Mouse (Mus musculus): ENCODE measurements at regions not wholly inside any gene's neighbourhood (a gene's known extent, or its start where the extent isn't known, plus 50 kb on each side); places are given as distances from the start of the nearest gene placed in this dataset.
"Not testable (repeated sequence)": the region's sequence is repeated elsewhere in the genome, so short reads cannot be mapped to it uniquely, and the experiment has no call there.

DNA sequence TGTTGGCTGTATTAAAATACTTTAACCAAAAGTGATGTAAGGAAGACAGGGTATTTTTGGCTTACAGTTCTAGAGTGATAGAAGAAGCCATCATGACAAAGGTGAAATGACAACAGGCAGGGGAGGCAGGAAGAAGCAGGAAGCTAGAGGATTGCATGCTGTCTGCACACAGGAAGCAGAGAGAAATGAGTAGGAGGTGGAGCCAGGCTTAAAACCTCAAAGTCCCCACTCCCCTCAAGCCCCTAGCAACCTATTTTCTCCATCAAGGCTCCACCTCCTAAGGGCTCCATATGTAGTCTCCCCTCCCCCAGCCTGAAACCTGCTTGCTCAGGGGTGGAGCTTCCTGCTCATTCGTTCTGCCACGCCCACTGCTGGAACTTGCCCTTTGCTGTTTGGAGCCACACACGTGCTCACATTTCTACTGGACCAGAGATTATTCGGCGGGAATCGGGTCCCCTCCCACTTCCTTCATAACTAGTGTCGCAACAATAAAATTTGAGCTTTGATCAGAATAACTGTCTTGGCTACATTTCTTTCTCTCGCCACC lies 91.9 kb downstream of the Rassf10 start:
- WGBS, result 73% methylated on average over 7 of the region's 8 CpGs
- H3K4me2 ChIP-seq; H3K27me3 ChIP-seq; H3K4me3 ChIP-seq; H3K9me3 ChIP-seq; H3K36me3 ChIP-seq; ATAC-seq (ENCODE audit: low FRiP score); H3K27ac ChIP-seq; H3K9ac ChIP-seq: not testable (repeated sequence)
- H3K4me1 ChIP-seq (replicated peaks), result peaks cover 10% of the 10 kb centered on the region

DNA sequence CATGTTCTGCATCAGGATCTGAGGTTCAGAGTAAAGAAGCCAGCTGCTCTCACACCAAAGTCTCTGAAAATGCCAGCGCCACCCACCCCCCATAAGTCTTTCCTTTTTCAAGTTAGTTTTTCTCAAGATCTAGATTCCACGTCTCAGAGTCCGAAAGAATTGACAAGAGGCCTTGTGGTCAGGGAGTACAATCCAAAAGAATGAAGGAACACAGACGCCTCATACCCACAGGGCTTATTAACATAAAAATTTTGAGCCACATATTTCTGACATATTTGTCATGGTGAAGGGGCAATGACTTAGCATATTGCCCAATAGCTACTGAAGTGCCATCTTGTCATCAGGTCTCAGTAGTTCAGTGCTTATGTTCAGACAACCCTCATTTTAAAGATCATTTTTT lies 92.6 kb downstream of the Rassf10 start:
- Histone ChIP-seq H3K4me3 (no peak overlapping the region), H3K27ac (no peak overlapping the region), H3K27me3 (no peaks in the 10 kb centered on the region), H3K4me1 (replicated peaks) (peaks cover 10% of the 10 kb centered on the region), H3K4me2 (no peak overlapping the region), H3K9me3 (no peaks in the 10 kb centered on the region), H3K9ac (no peak overlapping the region), H3K36me3 (no peaks in the 10 kb centered on the region)
- ATAC-seq (ENCODE audit: low FRiP score), result no peak
- WGBS, result 93% methylated on average over 4 of the region's 4 CpGs

DNA sequence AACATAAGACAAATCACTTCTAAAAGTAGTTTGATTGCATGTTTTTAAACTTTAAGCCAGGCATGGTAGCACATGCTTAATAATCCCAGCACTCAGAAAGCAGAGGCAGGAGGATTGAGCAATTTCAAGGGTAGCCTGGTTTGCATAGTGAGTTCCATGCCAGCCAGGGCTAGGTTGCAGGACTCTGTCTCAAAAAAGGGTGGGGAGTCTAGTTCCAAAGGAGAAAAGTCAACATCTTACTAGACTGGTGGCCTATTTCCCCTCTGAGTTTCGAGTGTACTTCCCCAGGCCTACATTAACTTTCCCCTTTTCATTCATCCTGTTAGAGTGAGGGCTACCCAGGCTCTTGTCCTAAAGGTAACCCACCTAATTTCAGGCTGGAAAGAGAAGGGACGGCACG lies 93.8 kb downstream of the Rassf10 start:
- ATAC-seq (ENCODE audit: low FRiP score), result no peak
- Histone ChIP-seq H3K9ac (no peak overlapping the region), H3K4me2 (no peak overlapping the region), H3K27me3 (no peaks in the 10 kb centered on the region), H3K9me3 (no peaks in the 10 kb centered on the region), H3K36me3 (no peaks in the 10 kb centered on the region), H3K4me3 (no peak overlapping the region), H3K27ac (peak overlapping the region; percentile 75), H3K4me1 (replicated peaks) (peaks cover 10% of the 10 kb centered on the region)
- 74% methylated on average over 3 of the region's 3 CpGs for WGBS

DNA sequence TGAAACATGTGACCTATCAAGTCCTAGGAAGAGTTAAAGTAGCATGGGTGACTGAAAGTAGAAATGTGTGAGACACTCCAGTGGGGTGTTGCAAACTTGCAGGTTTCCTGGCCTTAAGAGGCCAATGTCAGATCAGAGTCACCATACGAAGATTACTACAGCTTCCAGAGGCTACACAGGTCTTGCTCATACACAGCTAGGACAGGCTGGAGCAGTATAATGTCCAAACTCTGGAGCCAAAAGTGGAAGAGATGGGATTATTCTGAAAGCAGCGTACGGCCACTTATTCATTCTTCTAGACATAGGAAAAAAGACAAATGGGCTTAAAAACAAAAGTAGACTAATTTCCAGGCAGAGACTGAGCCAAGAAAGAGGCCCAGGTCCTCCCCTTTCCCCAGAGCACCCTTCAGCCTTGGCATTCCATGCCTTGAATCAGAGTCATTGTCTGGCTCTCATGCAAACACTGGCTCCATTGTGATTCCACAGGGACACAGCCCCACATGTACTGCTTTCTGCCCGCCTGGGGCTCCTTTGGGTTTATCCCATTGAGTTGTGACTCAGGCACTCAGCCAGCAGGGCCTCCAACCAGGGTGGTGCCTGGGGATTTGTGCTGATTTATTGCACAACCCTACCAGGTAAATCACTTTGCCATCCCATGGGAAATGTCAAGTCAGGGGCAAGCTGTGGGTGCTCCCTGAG lies 94.5 kb downstream of the Rassf10 start:
- Histone ChIP-seq H3K36me3 (no peaks in the 10 kb centered on the region), H3K4me2 (no peak overlapping the region), H3K4me1 (replicated peaks) (peaks cover 10% of the 10 kb centered on the region), H3K9ac (no peak overlapping the region), H3K4me3 (no peak overlapping the region), H3K27ac (peak overlapping the region; percentile 75), H3K9me3 (no peaks in the 10 kb centered on the region), H3K27me3 (no peaks in the 10 kb centered on the region)
- WGBS, result 40% methylated on average over 4 of the region's 4 CpGs
- peak; percentile 80 for ATAC-seq (ENCODE audit: low FRiP score)

DNA sequence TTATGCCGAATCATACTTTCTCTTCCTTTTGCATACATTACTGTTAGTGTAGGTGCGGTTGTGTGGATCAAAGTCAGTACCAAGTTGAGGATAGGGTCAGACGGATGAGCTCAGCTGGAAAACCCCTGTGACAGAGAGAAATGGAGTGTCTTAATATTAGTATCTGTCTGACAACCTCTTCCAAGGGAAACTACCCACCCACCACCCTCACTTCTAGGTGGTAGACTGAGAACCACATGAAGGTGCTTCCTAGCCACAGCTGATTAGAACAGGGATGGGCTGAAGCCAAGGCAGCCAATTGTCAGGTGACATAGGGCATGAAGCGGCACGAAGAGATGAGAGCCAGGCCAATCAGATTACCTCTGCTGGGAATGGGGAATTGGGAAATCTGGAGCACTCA lies 95.7 kb downstream of the Rassf10 start:
- ATAC-seq (ENCODE audit: low FRiP score), result no peak
- 88% methylated on average over 5 of the region's 5 CpGs for WGBS
- Histone ChIP-seq H3K9me3 (no peaks in the 10 kb centered on the region), H3K4me3 (no peak overlapping the region), H3K4me2 (no peak overlapping the region), H3K9ac (no peak overlapping the region), H3K36me3 (no peaks in the 10 kb centered on the region), H3K27me3 (no peaks in the 10 kb centered on the region), H3K4me1 (replicated peaks) (peaks cover 10% of the 10 kb centered on the region), H3K27ac (no peak overlapping the region)

DNA sequence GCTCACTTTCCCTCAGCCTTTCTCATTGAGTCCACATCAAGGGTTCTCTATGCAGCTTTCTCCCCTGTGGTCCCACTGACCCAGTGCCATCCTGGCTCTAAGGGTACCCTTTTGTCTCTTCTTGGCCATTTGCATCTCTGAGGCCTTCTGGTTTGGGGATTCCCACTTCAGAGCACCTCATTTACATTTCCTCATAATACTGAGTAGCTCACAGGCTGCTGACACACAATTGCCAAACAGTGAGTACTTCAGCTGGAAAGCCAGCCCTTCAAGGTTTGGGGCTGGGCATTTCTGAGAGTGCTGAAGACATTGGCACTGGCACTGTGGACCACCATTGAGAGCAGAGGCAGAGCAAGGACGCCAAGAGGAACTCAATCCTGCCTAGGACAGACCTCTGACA lies 99.2 kb downstream of the Rassf10 start:
- Histone ChIP-seq H3K4me2 (no peak overlapping the region), H3K36me3 (no peaks in the 10 kb centered on the region), H3K4me1 (replicated peaks) (peaks cover 5% of the 10 kb centered on the region), H3K27me3 (no peaks in the 10 kb centered on the region), H3K4me3 (no peak overlapping the region), H3K27ac (no peak overlapping the region), H3K9me3 (no peaks in the 10 kb centered on the region), H3K9ac (no peak overlapping the region)
- no peak for ATAC-seq (ENCODE audit: low FRiP score)
- WGBS, result 39% methylated on average over 1 of the region's 1 CpGs

DNA sequence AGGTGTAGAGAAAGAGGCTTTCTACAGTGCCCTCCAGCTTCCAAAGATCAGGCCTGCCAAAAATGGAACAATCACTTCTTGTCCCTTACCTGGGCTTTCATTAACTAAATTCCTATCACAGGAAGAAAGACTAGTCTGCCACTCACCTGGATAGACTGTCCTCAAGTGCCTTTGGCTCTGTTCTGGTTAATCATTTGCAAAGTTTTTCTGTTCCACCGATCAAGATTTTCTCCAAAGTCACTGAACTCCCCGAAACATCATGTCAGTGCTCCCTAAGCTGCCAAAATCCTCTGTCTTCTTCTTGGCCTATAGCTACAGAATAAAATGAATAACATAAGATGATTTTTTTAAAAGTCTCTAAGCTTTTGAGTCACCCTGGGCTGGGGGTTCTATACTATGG lies 102.7 kb downstream of the Rassf10 start:
- ATAC-seq (ENCODE audit: low FRiP score), result no peak
- H3K27ac ChIP-seq, result no peak overlapping the region
- 92% methylated on average over 2 of the region's 2 CpGs for WGBS

DNA sequence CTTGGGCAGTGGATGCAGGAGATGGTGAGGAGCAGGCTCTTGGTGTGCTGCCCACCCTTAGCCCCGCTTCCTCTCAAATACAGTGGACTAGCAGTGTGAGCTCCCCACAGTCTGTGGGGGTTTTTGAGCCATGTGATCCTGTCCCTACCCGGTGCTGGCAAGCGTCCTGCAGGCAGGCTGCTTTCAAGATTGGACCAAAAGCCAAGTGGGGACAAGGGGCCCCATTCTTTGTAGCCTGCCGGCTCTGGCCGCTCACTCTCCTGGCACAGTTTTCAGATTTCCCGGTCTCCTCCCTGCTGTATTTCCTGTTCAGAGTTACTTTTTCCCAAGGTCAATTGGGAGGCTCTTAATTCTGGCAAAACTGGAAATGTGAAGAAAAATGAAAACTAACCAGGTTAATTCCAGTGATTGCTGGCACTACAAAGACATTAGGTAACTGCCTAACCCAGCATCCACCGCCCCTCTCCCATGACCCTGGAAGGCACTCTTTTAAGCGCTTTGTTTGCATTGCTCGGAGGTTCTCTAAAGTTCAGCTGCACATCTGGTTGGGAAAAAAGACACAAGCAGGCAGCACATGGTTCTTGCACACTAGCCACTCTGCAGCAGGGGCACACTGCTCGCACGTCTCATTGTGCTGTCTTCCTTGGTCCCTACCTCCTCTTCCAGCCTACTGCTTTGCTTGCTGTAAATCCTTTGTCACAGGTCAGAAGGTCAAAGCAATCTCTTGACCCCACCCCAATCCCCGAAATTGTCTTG lies 105.6 kb downstream of the Rassf10 start:
- Histone ChIP-seq H3K27me3 (no peaks in the 10 kb centered on the region), H3K4me3 (no peak overlapping the region), H3K9me3 (no peaks in the 10 kb centered on the region), H3K4me1 (replicated peaks) (0 out of 2 replicates have a peak, but pooled peaks cover 3% of the 10 kb centered on the region), H3K36me3 (no peaks in the 10 kb centered on the region), H3K27ac (no peak overlapping the region), H3K4me2 (no peak overlapping the region), H3K9ac (no peak overlapping the region)
- 43% methylated on average over 12 of the region's 12 CpGs for WGBS
- no peak for ATAC-seq (ENCODE audit: low FRiP score)

More for the DNA sequence above, 102.7 kb downstream of the Rassf10 start:
- Histone ChIP-seq H3K9ac (no peak overlapping the region), H3K4me3 (no peak overlapping the region), H3K36me3 (no peaks in the 10 kb centered on the region), H3K4me1 (replicated peaks) (0 out of 2 replicates have a peak, but pooled peaks cover 3% of the 10 kb centered on the region), H3K4me2 (no peak overlapping the region), H3K9me3 (no peaks in the 10 kb centered on the region), H3K27me3 (no peaks in the 10 kb centered on the region)

DNA sequence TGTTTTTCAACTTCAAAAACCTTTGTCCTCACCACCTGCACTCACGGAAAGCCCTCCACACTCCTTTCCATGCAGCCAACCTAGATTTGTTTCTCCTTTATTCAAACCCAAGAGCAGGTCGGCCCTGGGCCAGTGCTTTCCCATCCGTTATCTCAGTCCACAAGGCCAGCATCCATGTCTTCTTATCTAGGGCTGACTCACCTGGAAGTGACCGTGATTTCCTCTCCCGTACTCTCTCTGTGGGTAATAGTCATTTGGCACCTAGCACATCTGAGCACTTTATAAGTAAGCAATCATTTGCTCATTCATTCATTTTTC lies 106.2 kb downstream of the Rassf10 start:
- Histone ChIP-seq H3K4me2 (no peak overlapping the region), H3K27ac (no peak overlapping the region), H3K36me3 (no peaks in the 10 kb centered on the region), H3K27me3 (no peaks in the 10 kb centered on the region), H3K4me1 (replicated peaks) (0 out of 2 replicates have a peak, but pooled peaks cover 3% of the 10 kb centered on the region), H3K9me3 (no peaks in the 10 kb centered on the region), H3K4me3 (no peak overlapping the region), H3K9ac (no peak overlapping the region)
- no peak for ATAC-seq (ENCODE audit: low FRiP score)
- 69% methylated on average over 5 of the region's 5 CpGs for WGBS

DNA sequence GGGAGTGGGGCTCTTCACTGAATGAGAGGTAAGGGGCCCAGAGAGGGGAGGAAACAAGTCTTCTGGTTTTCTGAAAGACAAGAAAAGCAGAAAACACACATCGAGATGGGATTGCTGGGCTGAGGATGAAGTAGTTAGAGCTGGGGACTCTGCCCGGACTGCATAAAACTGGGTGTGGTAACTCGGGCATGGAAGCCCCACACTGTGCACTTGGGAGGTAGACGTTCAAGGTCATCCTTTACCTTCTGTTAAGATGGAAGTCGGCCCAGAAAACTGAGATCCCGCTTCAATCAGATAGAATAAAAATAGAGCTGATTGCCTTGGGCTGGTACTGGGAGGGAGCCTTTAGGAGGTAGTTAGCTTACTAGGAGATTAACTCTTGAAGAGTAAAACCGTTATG lies 107.2 kb downstream of the Rassf10 start:
- 0 out of 2 replicates have a peak, but pooled peaks cover 3% of the 10 kb centered on the region for H3K4me1 ChIP-seq (replicated peaks)

DNA sequence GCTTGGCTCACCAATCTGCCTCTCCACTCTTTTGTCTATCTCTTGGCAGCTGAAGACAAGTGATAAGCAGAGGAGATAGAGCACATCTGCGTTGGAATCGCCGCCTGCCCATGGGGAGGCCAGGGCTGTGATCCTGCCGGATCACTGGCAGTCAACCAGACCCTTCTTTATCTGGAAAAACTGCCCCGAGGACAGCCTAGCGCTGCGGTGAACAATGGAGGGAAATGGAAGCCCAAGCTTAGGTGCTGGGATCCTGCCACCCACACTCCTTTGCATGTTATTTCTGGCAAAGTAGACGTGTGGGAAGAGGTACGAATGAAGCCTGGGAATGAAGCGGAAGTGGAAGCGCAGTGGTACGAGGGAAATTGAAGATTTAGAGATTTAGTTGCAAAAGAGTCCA lies 112.8 kb downstream of the Rassf10 start:
- Histone ChIP-seq H3K27ac (no peak overlapping the region), H3K4me2 (no peak overlapping the region), H3K9me3 (no peaks in the 10 kb centered on the region), H3K9ac (no peak overlapping the region), H3K36me3 (no peaks in the 10 kb centered on the region), H3K27me3 (no peaks in the 10 kb centered on the region), H3K4me3 (no peak overlapping the region), H3K4me1 (replicated peaks) (no peaks in the 10 kb centered on the region)
- no peak for ATAC-seq (ENCODE audit: low FRiP score)
- 75% methylated on average over 12 of the region's 12 CpGs for WGBS

More for the DNA sequence above, 107.2 kb downstream of the Rassf10 start:
- Histone ChIP-seq H3K9ac (no peak overlapping the region), H3K9me3 (no peaks in the 10 kb centered on the region), H3K27ac (no peak overlapping the region), H3K27me3 (no peaks in the 10 kb centered on the region), H3K4me2 (no peak overlapping the region), H3K4me3 (no peak overlapping the region), H3K36me3 (no peaks in the 10 kb centered on the region)
- 85% methylated on average over 7 of the region's 7 CpGs for WGBS
- no peak for ATAC-seq (ENCODE audit: low FRiP score)

DNA sequence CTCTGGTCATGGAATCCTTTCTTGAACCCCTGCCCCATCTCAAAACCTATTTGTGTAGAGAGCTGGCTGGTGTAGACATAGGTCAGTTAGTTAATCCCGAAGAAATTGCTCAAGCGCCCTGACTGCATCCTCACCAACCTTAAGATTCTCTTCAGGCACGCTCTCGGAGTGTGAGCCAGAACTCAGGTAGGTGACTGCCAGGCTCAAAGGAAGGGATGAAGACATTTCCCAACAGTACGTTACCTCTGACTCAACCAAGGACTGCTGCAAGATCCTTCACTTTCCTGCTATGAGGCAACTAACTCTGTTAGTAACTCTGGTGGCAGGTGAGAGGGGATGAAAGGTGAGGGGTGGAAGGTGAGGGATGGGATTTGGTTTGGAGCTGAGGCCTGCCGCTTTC lies 114.5 kb downstream of the Rassf10 start:
- Histone ChIP-seq H3K4me2 (no peak overlapping the region), H3K27ac (no peak overlapping the region), H3K36me3 (no peaks in the 10 kb centered on the region), H3K4me1 (replicated peaks) (no peaks in the 10 kb centered on the region), H3K4me3 (no peak overlapping the region), H3K27me3 (no peaks in the 10 kb centered on the region), H3K9me3 (no peaks in the 10 kb centered on the region), H3K9ac (no peak overlapping the region)
- no peak for ATAC-seq (ENCODE audit: low FRiP score)
- 98% methylated on average over 6 of the region's 6 CpGs for WGBS
